Mouse (Mus musculus) midbrain, embryonic 11.5 days (tissue): Measurements from ENCODE around the gene Folr1. TPM values are rescaled to one million over a fixed set of nuclear protein-coding genes. Genes with fewer than 3 reads are reported as not detected.

Experiments
- ATAC-seq: fragments of 200-750 bp; cut with Nextera tagmentation; 2 replicates; pipeline ENCODE4 v1.8.0; 2017; ENCODE audit warnings: moderate TSS enrichment, moderate library complexity; ENCODE audit not compliant: low FRiP score
- DNase-seq: peaks from one replicate; pipeline ENCODE4 v3.0.0; 2015; ENCODE audit warnings: low spot score; ENCODE audit errors: missing footprints
- H3K27ac ChIP-seq: fragments of 300-500 bp; sonication (generic); 2 replicates; pipeline ENCODE4 v1.5.1; 2014; ENCODE audit warnings: low read depth, low read length
- H3K27me3 ChIP-seq: fragments of 300-500 bp; sonication (generic); 2 replicates; pipeline ENCODE4 v1.6.1; 2014; ENCODE audit warnings: mild to moderate bottlenecking, low read length, moderate library complexity, mixed read lengths; ENCODE audit not compliant: control insufficient read depth, insufficient read depth
- H3K36me3 ChIP-seq: fragments of 300-500 bp; sonication (generic); 2 replicates; pipeline ENCODE4 v1.6.1; 2014; ENCODE audit warnings: mild to moderate bottlenecking, low read length, moderate library complexity, mixed read lengths; ENCODE audit not compliant: control insufficient read depth, insufficient read depth
- H3K4me1 ChIP-seq: fragments of 300-500 bp; sonication (generic); 2 replicates; pipeline ENCODE4 v1.6.1; 2014; ENCODE audit warnings: low read length; ENCODE audit not compliant: control insufficient read depth, insufficient read depth
- H3K4me2 ChIP-seq: fragments of 300-500 bp; sonication (generic); 2 replicates; pipeline ENCODE4 v1.6.1; 2014; ENCODE audit warnings: mild to moderate bottlenecking, moderate library complexity
- H3K4me3 ChIP-seq: fragments of 300-500 bp; sonication (generic); 2 replicates; pipeline ENCODE4 v1.5.1; 2014; ENCODE audit warnings: low read depth, low read length
- H3K9ac ChIP-seq: fragments of 300-500 bp; sonication (generic); 2 replicates; pipeline ENCODE4 v1.6.1; 2014; ENCODE audit warnings: low read length
- H3K9me3 ChIP-seq: fragments of 300-500 bp; sonication (generic); 2 replicates; pipeline ENCODE4 v1.6.1; 2016; ENCODE audit warnings: low read length; ENCODE audit not compliant: control insufficient read depth
- WGBS: fragments of 180-500 bp; shearing (Covaris S2); extraction: QIAGEN DNeasy Blood & Tissue Kit; methylation state at CpG from one replicate; pipeline ENCODE4 v1.1.7; 2014; 5-methylcytosine and 5-hydroxymethylcytosine counted together
- polyA plus RNA-seq: library from polyadenylated mRNA; unstranded; fragments of >200 nt; fragmentation: Nextera tagmentation; extraction: Ambion mirVana; gene quantifications from 2 replicates; pipeline ENCODE4 v1.2.1, GENCODE M21; 2014

Folr1 gene
- polyA plus RNA-seq, 1 experiment from 2014 or later, result 12.4 TPM

DNA sequence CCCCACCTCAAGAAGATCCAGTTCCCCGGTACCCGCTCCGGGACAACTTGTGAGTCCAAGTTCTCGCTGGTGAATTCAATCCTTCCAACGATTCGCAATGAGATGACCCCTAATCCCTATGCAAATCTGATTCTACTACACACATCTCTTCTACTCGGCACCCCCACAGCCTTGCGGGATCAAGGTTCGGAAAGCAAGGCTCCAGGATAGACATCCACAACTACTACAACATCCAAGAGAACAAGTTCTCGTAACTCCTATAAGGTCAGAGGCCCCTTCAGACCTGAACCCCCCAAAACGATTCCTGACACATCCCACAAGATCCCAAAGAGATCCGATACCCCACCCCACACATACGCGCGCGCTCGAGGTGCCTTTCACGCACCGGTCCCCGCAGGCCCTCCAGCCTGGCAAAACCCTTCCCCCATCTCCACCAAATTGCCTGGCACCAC lies 33.4 kb downstream of the Folr1 start:
- Histone ChIP-seq H3K27me3 (no peaks in the 10 kb centered on the region), H3K4me1 (peaks cover 22% of the 10 kb centered on the region), H3K4me2 (peak overlapping the region; percentile 85), H3K9me3 (no peaks in the 10 kb centered on the region), H3K9ac (peak overlapping the region; percentile 98), H3K4me3 (peak overlapping the region; percentile 84), H3K27ac (peak overlapping the region; percentile 86), H3K36me3 (peaks cover 7% of the 10 kb centered on the region)
- ATAC-seq (peak; percentile 20), DNase-seq (peak; percentile 97)
- under 1% methylated on average over 20 of the region's 20 CpGs for WGBS

DNA sequence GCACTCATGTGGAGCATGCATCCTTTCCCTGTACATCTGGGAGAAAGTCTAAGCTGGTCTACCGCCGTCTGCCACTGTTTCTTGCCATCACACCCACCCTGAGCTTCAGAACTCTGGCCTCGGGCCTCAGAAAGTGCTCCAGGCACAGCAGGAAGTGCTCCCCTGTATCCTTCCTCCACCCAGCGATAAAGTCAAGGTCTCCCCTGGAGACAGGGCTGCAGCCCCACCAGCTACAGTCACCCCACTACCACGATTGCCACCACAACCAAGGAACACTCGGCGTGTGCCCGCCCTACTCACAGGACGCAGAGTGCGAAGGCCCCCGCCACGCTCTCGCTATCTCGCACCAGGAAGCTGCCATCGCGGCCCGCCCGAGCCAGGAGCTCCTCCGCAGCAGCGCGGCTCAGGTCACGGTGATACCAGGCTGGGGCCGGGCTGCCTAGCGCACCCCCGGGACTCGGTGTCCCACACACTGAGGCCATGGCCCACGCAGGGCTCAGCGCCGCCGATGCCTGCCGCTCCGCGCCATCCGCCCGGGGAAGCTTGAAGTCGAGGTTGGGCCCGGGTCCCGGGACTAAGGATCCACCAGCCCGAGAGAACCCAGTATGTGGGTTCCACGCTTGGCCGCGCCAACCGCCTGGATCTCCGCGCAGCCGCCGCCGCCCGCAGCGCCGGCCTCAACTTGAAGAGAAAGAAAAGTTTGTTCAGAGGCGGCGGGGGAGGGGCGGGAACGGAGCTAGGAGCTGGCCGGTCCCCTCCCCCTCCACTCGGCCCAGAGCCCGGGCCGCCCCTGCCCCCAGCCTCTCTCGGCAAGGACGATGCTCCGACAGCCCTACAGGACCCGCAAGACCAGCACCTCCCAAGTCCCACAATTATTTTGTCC lies 34.1 kb downstream of the Folr1 start:
- DNase-seq (no peak), ATAC-seq (peak; percentile 70)
- Histone ChIP-seq H3K36me3 (peaks cover 13% of the 10 kb centered on the region), H3K4me2 (peak overlapping the region; percentile 85), H3K4me1 (peaks cover 22% of the 10 kb centered on the region), H3K4me3 (peak overlapping the region; percentile 84), H3K9ac (peak overlapping the region; percentile 98), H3K27ac (peak overlapping the region; percentile 86), H3K27me3 (no peaks in the 10 kb centered on the region), H3K9me3 (no peaks in the 10 kb centered on the region)
- under 1% methylated on average over 58 of the region's 63 CpGs for WGBS

DNA sequence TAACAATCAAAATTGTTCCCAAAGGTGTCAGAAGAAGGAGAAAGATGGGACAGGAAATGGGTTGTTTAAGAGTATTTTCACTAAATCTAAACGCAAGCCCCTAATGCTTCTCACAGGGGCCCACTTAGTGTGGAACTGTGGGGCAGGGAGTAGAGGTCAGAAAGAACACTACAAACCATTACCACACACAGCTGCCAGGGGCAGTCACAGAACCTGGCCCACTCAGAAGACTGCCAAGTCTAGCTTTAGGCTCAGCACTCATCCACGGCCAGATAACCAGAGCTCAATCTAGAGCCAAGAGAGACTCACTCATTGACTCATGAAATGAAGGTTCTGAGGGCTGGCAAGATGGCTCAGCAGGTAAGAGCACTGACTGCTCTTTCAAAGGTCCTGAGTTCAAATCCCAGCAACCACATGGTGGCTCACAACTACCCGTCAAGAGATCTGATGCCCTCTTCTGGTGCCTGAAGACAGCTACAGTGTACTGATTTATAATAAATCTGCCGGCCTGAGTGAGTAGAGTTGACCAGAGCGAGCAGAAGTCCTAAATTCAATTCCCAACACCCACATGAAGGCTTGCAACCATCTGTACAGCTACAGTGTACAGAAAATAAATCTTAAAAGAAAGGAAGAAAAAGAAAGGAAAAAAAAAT lies 35.0 kb downstream of the Folr1 start:
- 51% methylated on average over 5 of the region's 5 CpGs for WGBS
- peak overlapping the region; percentile 85 for H3K4me2 ChIP-seq
- no peak for DNase-seq

DNA sequence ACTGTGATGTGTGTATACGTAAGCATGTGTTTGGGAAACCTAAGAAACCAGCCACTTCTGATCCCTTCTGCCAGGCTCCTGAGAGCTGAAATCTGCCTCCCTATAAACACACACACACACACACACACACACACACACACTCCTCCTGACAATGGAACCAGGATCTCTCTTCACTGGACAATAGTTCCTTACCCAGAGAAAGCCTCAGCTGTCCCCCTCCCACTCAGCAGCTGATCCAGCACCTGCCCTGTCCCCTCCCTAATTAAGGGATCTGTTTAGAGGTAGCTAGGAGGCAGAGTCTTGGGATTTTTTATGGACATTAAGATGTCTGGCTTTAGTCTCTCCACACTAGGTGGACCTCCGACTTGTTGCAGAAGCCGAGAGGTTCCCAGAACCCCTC lies 35.7 kb downstream of the Folr1 start:
- Histone ChIP-seq H3K4me2 (peak overlapping the region; percentile 85), H3K27ac (no peak overlapping the region), H3K4me1 (peaks cover 22% of the 10 kb centered on the region), H3K4me3 (0 out of 2 replicates have a peak overlapping the region, but pooled peaks have one; percentile 84), H3K9me3 (no peaks in the 10 kb centered on the region), H3K27me3 (no peaks in the 10 kb centered on the region), H3K36me3 (peaks cover 30% of the 10 kb centered on the region), H3K9ac (peak overlapping the region; percentile 36; the same call in 1 of the 2 replicates)
- peak; percentile 80 for DNase-seq
- ATAC-seq, result no peak
- WGBS, result 51% methylated on average over 3 of the region's 3 CpGs

More for the DNA sequence above, 35.0 kb downstream of the Folr1 start:
- Histone ChIP-seq H3K36me3 (peaks cover 23% of the 10 kb centered on the region), H3K9me3 (no peaks in the 10 kb centered on the region), H3K4me1 (peaks cover 22% of the 10 kb centered on the region), H3K9ac (peak overlapping the region; percentile 98), H3K4me3 (peak overlapping the region; percentile 84), H3K27me3 (no peaks in the 10 kb centered on the region), H3K27ac (no peak overlapping the region)
- no peak for ATAC-seq

DNA sequence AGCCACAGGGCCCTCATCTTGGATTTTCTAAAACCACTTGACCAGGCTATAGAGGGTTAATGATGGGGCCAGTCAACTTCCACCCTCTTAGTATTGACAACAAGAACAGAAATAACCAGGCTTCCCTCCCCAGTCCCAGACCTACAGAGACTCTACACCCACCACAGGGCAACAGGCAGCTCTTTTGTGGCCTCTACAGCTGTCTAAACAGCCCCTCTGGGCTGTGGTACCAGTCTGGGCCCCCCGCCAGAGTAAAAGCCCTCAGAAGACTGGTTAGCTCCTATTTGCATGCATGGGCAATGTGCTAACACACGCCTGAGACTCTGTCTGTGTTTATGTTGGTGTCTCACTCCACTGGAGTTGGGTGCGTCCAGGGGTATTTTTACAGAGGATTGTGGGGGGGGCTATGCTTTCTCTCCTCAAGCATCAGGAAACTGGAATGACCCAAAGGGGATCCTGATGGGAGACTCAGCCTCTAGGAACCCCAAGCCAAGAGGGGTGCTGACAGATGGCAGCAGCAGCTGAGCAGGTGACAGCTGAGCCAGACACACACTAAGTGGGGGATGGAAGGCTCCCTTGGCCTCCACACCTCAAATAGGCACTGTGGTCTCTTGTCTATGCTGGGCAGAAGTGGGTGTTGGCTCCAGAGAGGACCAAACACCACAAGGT lies 36.5 kb downstream of the Folr1 start:
- Histone ChIP-seq H3K27me3 (no peaks in the 10 kb centered on the region), H3K9ac (peak overlapping the region; percentile 36; the same call in 1 of the 2 replicates), H3K27ac (peak overlapping the region; percentile 59), H3K4me1 (peaks cover 22% of the 10 kb centered on the region), H3K36me3 (peaks cover 33% of the 10 kb centered on the region), H3K4me2 (no peak overlapping the region; the same call in none of the 2 replicates), H3K9me3 (no peaks in the 10 kb centered on the region), H3K4me3 (no peak overlapping the region)
- 57% methylated on average over 3 of the region's 3 CpGs for WGBS
- DNase-seq, result peak; percentile 81
- no peak for ATAC-seq

DNA sequence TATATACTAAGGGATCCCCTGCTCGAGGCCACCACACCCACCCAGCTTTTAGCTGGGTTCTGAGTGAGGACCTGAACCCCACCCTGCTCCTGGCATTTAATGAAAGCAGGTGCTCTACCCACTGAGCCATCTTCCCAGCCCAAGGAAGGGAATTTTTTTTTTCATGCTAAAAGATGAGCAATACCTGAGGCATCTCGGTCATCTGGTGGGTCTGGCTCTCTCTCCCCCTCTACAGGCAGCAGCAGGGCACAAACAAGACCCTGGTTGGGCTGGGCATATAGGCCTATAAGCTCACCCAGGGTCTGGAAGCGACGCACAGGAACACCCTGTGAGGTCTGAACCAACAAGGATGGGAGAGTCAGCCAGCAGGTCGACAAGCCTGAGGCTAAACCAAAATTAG lies 37.2 kb downstream of the Folr1 start:
- H3K36me3 ChIP-seq, result peaks cover 36% of the 10 kb centered on the region
- no peak for ATAC-seq
- H3K9me3 ChIP-seq, result no peaks in the 10 kb centered on the region
- H3K27ac ChIP-seq, result no peak overlapping the region
- H3K4me2 ChIP-seq, result no peak overlapping the region
- H3K27me3 ChIP-seq, result no peaks in the 10 kb centered on the region
- DNase-seq, result peak; percentile 21
- WGBS, result 74% methylated on average over 5 of the region's 5 CpGs
- H3K9ac ChIP-seq, result no peak overlapping the region
- no peak overlapping the region for H3K4me3 ChIP-seq
- peaks cover 17% of the 10 kb centered on the region for H3K4me1 ChIP-seq

DNA sequence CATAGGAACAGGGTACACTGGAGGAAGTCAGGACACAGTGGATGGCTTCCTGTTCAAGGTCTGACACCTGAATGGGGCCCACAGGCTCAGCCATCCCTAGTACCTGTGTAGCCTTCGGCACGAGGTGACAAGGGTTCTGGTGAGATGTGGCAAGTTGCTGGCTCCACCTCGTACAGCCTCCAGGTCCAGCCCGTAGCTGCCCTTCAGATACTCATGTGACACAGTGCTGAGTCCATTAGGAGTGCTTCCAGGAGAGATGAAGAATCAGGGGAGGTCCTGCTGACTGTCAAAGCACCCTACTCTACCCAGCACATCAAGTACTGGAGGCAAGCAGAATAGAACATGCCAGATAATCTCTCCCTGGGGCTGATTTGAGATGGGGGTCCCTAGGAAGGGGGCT lies 38.2 kb downstream of the Folr1 start:
- DNase-seq, result peak; percentile 76
- Histone ChIP-seq H3K4me2 (no peak overlapping the region), H3K36me3 (peaks cover 38% of the 10 kb centered on the region), H3K4me3 (no peak overlapping the region), H3K27me3 (no peaks in the 10 kb centered on the region), H3K27ac (no peak overlapping the region), H3K4me1 (peaks cover 17% of the 10 kb centered on the region), H3K9ac (no peak overlapping the region), H3K9me3 (no peaks in the 10 kb centered on the region)
- ATAC-seq, result no peak
- WGBS, result 91% methylated on average over 4 of the region's 4 CpGs

DNA sequence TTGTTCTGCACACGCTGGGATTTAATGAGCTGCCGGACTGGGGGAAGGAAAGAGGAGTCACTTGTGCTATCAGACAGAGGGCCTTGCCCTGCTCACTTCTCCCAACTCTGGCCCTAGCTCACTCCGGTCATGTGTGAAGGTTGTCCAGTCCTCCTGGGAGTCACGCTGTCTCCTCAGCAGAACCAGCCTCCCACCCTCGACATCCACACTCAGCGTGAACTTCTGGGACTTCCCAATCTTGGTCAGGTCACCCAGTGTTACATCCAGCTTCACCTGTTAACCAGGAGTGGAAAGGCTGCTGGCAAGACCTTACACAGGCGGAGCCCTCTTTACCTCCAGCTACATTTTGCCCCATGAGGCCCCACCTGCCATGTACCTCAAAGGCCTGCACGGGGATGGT lies 39.2 kb downstream of the Folr1 start:
- H3K4me3 ChIP-seq, result no peak overlapping the region
- peaks cover 17% of the 10 kb centered on the region; the same call in 1 of the 2 replicates for H3K4me1 ChIP-seq
- no peak overlapping the region for H3K27ac ChIP-seq
- ATAC-seq, result no peak
- H3K9ac ChIP-seq, result no peak overlapping the region
- 92% methylated on average over 8 of the region's 8 CpGs for WGBS
- no peaks in the 10 kb centered on the region for H3K9me3 ChIP-seq
- H3K36me3 ChIP-seq, result peaks cover 42% of the 10 kb centered on the region
- no peak overlapping the region for H3K4me2 ChIP-seq
- peak; percentile 37 for DNase-seq
- no peaks in the 10 kb centered on the region for H3K27me3 ChIP-seq
